Mouse (Mus musculus): ENCODE measurements around the gene Dcaf5.

Gene Dcaf5

DNA sequence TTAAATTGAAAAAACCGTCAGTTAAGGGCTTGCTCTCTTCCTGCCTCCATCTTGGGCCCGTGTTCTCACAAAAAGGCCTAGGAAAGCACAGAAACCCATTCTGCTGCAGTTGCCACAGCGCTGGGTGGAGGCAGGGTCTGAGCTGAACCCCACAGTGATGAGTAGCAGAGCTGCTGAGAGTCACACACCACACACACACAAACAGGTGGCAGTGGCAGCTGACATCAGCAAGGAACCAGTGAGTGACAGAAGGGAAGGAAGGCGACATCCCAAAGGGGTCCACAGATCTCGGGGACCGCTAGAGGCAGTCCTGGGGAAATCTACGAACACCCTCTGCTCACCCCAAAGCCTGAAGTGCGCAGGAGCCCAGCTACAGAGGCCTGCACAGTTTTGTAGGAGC is 25.5 kb downstream of the Dcaf5 start:
- in situ Hi-C loops (cut with MboI; ENCODE audit: unreplicated experiment in 2 of 2) = no loop called here

DNA sequence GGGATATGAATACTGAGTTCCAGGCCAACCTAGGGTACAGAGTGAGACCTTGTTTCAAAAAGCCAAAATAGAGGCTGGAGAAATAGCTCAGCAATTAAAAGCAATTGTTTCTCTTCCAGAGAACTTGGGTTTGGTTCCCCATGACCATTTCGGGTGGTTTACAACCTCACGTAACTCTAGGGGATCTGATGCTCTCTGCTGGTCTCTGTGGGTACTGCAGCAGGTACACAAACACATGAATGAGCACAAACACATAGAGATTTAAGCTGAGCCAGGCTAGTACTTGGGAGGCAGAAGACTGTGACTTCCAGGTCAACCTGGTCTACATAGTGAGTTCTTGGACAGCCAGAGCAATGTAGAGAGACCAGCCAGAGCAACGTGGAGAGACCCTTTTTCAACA is 28.6 kb downstream of the Dcaf5 start:
- in situ Hi-C loops (cut with MboI; ENCODE audit: unreplicated experiment in 2 of 2) = loop anchor here (10.0 kb wide), 2 partner anchors 307 to 317 kb away; no protein-coding TSS in a partner anchor

DNA sequence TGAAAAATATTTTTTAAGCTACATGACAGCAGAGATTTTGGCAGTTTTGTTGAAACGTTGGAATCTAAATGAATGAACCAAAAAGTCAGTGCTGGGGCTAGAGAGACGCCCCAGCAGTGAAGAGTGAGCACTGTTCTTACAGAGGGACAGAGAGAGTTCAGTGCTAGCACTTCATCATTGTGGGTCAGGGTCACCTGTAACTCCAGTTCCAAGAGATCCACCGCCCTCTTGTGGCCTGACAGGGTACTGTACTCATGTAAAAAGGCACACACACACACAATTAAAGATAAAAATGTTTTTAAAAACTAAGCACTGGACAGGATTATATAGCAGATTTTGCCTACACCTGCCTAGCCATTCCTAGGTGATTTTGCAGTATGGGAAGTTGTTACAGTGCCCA is 29.8 kb downstream of the Dcaf5 start:
- in situ Hi-C loops (cut with MboI; ENCODE audit: unreplicated experiment in 2 of 2) = loop anchor here (10.0 kb wide), 2 partner anchors 308 to 318 kb away; no protein-coding TSS in a partner anchor

DNA sequence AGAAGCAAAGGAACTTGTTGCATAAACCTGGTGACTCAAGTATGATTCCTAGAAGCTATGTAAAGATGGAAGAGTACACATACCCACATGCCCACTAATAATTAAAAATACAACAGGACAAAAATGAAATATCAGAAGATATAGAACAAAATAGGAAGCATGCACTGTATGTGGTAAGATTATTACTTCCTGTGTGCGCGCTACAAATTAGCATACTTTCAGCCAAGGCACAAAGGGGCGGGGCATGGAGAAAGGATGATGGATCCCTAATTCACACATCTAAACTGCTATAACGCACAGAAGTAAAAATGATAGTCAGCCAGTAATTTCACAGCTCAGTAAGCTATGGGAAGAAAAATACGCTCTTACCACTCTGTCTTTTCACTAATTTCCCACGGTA is 32.3 kb downstream of the Dcaf5 start:
- in situ Hi-C loops (cut with MboI; ENCODE audit: unreplicated experiment in 2 of 2) = loop anchor here (10.0 kb wide), 2 partner anchors 311 to 321 kb away; no protein-coding TSS in a partner anchor

DNA sequence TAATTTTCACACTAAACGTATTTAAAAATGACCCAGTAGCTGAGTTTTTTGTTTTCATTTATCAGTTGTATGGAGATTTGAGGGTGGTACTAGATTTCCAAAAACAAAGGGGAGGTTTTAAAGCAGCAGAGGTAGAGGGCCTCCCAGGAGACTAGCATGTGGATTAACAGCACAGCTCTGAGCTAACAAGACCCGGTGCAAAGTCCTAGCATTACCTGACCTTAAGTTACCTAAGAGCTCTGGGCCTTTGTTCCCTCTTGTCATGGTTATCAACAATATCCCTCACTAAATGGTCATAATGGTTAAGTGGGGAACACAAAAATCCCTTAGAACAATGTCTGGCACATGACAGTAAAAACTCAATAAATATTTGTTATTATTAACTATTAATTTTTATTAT is 37.3 kb downstream of the Dcaf5 start:
- in situ Hi-C loops (cut with MboI; ENCODE audit: unreplicated experiment in 2 of 2) = loop anchor here (10.0 to 25.0 kb wide), 2 partner anchors 812 to 1054 kb away; no protein-coding TSS in a partner anchor

DNA sequence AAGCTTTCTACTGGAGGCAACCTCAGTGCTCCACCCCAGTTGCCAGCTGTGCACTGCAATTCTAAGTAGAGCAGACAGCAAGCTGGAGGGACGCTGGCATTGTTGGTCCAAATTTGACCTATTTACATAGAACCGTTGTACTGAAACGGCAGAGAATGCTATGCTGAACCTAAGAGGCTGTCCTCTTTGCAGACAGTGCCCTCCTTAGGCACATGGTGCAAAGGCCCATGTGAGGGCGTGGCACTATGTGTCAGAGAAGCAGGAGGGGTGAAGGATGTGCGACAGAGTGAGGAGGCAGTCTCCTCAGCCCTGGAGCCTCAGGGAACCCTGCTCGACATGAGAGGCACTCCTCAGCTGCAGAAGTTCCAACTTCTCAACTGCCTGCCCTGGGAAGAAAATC is 40.0 kb downstream of the Dcaf5 start:
- in situ Hi-C loops (cut with MboI; ENCODE audit: unreplicated experiment in 2 of 2) = loop anchor here (10.0 to 25.0 kb wide), 2 partner anchors 809 to 1052 kb away; no protein-coding TSS in a partner anchor

DNA sequence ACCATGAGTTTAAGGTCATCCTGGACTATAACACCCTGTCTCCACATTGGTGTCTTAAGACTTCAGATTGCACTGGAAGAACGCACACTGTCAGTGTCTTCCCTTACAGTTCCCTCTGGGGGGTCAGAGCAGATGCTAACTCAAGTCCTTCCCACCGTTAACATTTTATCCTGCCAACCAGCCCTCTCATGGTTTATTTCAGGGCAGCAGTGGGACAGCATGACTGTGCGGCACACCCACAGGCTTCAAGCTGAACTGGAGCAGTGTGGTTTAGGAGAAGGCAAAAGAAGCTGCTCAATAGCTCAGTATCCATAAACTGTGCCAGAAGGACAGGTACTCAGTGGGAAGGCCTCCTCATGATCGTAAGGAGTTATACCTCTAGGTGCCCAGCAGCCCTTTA is 41.1 kb downstream of the Dcaf5 start:
- in situ Hi-C loops (cut with MboI; ENCODE audit: unreplicated experiment in 2 of 2) = loop anchor here (10.0 to 25.0 kb wide), 2 partner anchors 808 to 1050 kb away; no protein-coding TSS in a partner anchor

DNA sequence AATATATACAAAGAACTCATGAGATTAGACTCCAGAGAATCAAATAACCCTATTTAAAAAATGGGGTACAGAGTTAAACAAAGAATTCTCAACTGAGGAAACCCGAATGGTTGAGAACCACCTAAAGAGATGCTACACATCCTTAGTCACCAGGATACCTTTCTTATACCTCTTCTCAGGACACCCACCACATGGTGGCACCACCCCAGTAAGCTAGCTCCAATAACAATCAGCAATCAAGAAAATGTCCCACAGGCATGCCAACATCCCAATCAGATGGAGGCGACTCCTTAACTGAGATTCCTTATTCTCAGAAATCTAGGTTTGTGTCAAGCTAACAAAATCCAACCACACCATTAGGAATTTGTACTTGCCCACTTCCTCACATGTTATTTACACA is 42.4 kb downstream of the Dcaf5 start:
- in situ Hi-C loops (cut with MboI; ENCODE audit: unreplicated experiment in 2 of 2) = loop anchor here (10.0 to 25.0 kb wide), 2 partner anchors 807 to 1049 kb away; no protein-coding TSS in a partner anchor

DNA sequence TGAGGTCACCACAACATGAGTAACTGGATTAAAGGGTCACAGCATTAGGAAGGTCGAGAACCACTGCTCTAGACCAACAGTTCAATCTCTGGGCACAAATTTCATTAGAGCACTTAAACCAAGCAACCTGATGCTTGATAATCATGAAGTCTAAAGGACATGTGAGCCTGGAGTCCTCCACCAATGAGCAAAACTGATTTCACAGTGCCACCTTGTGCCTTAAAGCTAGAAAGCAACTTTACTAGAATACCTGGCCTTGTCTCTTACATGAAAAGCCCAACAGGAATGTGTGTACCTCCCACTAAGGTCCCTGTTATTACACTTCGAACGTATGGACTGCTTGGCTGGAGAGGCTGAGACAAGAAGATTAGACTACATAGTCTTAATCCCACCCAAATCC is 47.0 kb downstream of the Dcaf5 start:
- in situ Hi-C loops (cut with MboI; ENCODE audit: unreplicated experiment in 2 of 2) = loop anchor here (10.0 to 25.0 kb wide), 2 partner anchors 802 to 1045 kb away; no protein-coding TSS in a partner anchor

DNA sequence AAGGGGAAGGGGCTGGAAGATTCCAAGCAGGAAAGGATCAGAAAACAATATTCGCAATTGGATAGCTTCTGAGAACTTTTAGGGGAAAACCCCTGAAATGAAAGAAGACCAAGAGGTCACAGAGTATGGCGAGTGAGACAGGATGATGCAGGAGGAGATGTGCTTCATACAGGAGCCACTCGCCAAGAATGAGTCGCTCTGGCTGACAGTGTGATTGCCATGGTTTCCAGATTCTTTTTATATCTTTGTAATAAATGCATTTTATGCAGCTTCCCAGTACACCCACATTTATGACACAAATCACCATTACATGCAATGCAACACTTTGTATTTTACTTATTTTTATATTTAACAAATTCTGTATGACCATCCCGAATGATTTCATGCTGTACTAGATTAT is 49.1 kb downstream of the Dcaf5 start:
- in situ Hi-C loops (cut with MboI; ENCODE audit: unreplicated experiment in 2 of 2) = loop anchor here (10.0 to 25.0 kb wide), 2 partner anchors 800 to 1043 kb away; no protein-coding TSS in a partner anchor

DNA sequence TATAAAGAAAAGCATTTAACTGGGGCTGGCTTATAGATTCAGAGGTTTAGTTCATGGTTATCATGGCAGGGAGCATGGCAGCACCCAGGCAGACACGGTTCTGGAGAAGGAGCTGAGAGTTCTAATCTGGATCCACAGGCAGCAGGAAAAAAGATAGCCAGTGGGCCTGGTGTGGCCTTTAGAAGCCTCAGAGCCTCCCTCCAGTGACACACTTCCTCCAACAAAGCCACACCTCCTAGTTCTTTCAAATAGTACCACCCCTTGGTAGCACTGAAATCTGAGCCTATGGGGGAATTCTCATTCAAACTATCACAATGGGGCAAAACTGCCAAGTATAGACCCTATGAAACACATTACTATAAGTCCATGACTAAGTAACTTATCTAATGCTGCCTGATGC is 51.0 kb downstream of the Dcaf5 start:
- in situ Hi-C loops (cut with MboI; ENCODE audit: unreplicated experiment in 2 of 2) = loop anchor here (10.0 to 25.0 kb wide), 2 partner anchors 798 to 1041 kb away; no protein-coding TSS in a partner anchor

DNA sequence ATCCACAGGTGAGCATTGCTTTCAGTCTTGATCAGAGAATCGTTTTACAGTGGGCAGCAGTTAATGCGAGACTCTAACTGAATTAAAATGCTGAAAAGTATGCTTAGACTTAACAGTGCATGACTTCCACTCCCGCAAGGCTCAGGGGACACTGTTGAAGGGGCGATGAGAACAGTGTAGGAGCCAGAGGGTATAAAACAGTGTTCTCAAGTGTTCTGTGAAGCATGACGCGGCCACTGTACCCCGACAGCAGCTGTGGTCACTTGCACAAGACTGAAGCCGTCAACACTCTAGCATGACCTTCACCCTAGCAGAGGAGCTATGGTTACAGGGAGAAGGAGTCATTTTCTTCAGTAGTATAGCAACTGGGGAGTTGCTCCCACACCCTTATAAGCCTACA is 52.9 kb downstream of the Dcaf5 start:
- in situ Hi-C loops (cut with MboI; ENCODE audit: unreplicated experiment in 2 of 2) = loop anchor here (10.0 to 25.0 kb wide), 2 partner anchors 796 to 1039 kb away; no protein-coding TSS in a partner anchor

DNA sequence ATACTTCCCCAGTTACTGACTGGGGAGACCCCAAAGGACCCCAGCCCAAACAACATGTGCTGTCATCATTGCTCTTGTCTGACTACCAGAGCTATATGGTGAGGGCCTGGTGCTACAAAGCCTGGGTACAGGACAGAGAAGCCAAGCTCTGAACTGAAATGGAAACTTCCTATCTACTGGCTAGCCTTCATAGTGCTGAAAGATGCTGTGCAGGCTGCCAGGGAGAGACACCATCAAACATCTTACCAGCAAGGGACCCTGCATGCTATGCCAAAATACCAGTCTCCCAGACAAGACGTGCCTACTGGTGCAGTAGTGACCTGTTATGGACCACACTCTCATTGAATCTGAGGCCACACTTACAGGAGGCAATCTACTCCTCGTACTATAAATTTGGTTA is 53.6 kb downstream of the Dcaf5 start:
- in situ Hi-C loops (cut with MboI; ENCODE audit: unreplicated experiment in 2 of 2) = loop anchor here (10.0 to 25.0 kb wide), 2 partner anchors 795 to 1038 kb away; no protein-coding TSS in a partner anchor

DNA sequence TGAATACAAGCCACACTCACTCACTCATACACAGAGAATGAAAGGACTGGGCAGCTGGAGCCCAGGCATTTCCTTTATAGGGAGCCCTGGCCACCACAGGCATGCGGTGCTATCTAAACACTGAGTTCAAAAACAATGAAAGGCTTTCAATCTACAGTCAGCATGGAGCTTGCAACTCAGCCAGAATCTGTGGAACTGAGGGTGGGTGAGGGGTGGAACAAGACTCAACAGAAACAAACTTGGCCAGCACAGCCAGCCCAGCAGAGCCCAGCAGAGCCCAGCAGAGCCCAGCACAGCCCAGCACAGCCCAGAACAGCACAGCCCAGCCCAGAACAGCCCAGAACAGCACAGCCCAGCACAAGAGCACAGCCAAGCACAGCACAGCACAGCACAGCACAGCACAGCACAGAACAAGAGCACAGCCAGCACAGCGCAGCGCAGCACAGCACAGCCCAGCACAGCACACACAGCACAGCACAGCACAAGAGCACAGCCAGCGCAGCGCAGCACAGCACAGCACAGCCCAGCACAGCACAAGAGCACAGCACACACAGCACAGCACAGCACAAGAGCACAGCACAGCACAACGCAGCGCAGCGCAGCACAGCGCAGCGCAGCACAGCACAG is 56.5 kb downstream of the Dcaf5 start:
- in situ Hi-C loops (cut with MboI; ENCODE audit: unreplicated experiment in 2 of 2) = loop anchor here (5.0 to 25.0 kb wide), 4 partner anchors 123 to 1035 kb away; no protein-coding TSS in a partner anchor

DNA sequence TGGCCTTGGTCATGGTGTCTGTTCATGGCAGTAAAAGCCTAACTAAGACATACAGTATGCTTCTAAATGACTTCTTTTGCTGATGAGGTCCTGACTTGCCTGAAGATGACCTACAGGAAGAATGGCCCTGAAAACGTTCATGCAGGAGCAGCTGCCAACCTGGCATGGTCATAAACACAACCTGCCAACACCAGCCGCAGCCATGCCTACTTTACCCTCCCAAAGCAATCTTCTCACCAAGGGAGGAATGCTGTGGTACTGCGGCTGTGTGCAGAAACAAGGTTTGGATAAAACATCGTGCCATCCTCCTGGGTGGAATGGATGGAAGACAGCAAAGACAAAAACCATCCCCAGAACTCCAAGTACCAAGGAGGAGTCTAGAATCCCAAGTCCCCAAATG is 57.0 kb downstream of the Dcaf5 start:
- in situ Hi-C loops (cut with MboI; ENCODE audit: unreplicated experiment in 2 of 2) = loop anchor here (5.0 to 25.0 kb wide), 3 partner anchors 122 to 792 kb away; no protein-coding TSS in a partner anchor

DNA sequence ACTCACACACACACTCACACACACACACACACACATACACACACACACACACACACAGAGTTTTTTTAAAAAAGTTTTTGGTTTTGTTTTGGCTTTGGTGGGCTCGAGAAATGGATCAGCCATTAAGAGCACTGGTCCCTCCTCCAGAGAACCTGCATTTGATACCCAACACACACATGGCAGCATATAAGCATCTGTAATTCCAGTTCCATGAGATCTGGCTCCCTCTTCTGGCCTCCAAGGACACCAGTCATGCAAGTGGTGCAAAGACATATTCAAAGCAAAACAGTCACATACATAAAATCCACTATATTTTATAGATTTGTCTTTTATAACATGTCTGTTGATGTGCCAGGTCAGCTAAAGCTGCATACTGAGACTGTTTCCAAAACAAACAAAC is 58.8 kb downstream of the Dcaf5 start:
- in situ Hi-C loops (cut with MboI; ENCODE audit: unreplicated experiment in 2 of 2) = loop anchor here (5.0 to 25.0 kb wide), 3 partner anchors 120 to 790 kb away; no protein-coding TSS in a partner anchor

DNA sequence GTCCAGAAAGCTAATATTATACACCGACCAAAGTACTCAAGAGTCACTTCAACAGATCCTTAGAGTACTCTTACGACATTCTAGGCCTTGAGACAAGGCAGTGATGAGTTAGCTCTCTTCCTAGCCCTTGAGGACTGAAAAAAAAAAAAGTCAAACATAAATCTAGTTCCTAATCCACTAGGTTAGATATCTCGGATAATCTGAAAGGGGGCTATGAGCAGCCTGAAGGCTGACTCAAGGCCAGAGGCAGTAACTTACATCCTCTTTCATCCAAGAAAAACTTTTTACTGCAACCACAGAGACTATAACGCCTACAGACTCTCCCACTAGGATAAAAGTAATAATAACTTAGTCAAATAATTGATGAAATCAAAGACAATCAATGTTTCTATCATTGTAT is 60.7 kb downstream of the Dcaf5 start:
- in situ Hi-C loops (cut with MboI; ENCODE audit: unreplicated experiment in 2 of 2) = loop anchor here (5.0 to 25.0 kb wide), 3 partner anchors 118 to 788 kb away; no protein-coding TSS in a partner anchor

DNA sequence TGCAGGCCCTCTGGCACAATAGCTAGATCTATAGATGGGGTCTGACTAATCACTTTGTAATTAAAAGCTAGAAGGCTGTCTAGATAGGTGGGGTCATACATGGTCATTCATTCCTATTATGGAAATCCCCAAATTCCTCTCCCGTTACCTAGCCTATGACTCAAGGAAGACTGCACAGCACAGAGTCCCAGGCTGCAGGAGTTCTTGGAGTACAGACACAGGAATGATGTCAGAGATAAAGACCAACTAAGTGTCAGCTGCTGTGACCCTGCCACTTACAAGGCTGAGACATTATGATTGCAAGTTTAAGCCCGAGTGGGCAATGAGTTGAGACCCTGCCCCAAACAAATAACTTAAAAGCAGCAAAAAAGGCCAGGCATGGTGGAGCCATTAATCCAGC is 61.7 kb downstream of the Dcaf5 start:
- in situ Hi-C loops (cut with MboI; ENCODE audit: unreplicated experiment in 2 of 2) = loop anchor here (5.0 to 25.0 kb wide), 3 partner anchors 117 to 787 kb away; no protein-coding TSS in a partner anchor

DNA sequence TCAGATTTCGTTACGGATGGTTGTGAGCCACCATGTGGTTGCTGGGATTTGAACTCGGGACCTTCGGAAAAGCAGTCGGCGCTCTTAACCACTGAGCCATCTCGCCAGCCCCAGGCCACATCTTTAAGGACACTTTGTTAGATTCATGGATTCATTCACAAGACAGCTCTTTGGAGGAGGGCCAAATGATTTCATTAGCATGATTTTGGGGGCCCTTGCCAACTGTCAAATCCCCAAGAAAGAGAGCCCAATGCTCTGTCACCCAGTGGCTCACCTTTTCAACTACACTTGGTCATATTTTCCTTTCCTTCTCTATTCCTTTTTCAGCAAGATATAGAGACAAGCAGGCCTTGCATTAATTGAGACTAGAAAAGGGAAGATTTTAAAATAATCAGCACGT is 63.5 kb downstream of the Dcaf5 start:
- in situ Hi-C loops (cut with MboI; ENCODE audit: unreplicated experiment in 2 of 2) = no loop called here

DNA sequence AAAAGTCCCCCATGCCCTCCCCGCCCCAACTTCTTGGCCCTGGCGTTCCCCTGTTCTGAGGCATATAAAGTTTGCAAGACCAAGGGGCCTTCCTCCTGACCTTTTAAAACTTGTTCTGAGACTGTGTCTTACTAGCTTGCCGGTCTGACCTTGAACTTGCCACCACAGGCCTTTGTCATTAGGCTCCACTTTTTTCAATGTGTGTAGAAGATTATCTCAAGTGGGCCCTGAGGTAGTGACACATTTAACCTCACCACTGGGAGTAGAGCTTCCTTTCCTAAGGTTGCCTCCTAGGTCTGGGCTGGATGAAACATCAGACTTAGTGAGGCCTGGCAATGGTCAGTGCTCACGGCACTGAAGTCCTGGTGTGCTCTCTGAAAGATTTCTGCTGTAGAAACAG is 69.2 kb downstream of the Dcaf5 start:
- in situ Hi-C loops (cut with MboI; ENCODE audit: unreplicated experiment in 2 of 2) = no loop called here

DNA sequence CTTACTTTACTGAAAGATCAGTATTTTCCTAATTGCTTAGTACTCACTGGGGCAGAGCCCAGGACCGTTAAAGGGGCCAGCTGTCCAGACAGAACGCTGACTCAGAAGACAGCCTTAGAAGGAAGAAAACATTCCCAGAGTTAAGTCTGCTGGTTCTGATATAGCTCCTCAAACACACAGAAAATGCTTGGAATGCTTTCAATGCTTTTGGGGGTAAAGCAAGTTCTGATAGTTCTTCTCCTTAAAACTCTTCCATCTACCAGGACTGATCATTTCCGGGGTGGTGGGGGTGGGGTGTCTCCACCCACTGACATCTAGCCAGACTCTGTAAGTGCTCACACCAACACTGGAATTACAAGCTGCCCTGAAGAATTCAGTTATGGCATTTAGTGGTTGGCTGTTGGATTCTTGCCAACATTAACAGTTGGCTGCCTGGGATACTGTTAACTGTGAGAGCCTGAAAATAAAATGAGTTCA is 70.4 kb downstream of the Dcaf5 start:
- in situ Hi-C loops (cut with MboI; ENCODE audit: unreplicated experiment in 2 of 2) = no loop called here

All from v-Abl transformed pro-B cells (cell line).